Mouse (Mus musculus) G1E (cell line): ENCODE measurements around the gene Iyd.

ENCODE experiments used
- CTCF ChIP-seq: IDR thresholded peaks from 2 replicates; pipeline ENCODE4 v1.5.1; 2012; ENCODE audit warnings: low read depth, low read length, inconsistent platforms, mixed read lengths
- GATA1 ChIP-seq: IDR thresholded peaks from 2 replicates; pipeline ENCODE4 v1.6.1; 2012; ENCODE audit warnings: borderline replicate concordance, low read length, inconsistent platforms, mixed read lengths
- GATA2 ChIP-seq: IDR thresholded peaks from 2 replicates; pipeline ENCODE4 v1.6.1; 2012; ENCODE audit warnings: low read depth, low read length, inconsistent platforms, borderline replicate concordance
- POLR2AphosphoS5 ChIP-seq: IDR thresholded peaks from 2 replicates; pipeline ENCODE4 v1.6.1; 2012; ENCODE audit warnings: low read depth, low read length, inconsistent platforms; ENCODE audit not compliant: insufficient replicate concordance
- TAL1 ChIP-seq: conservative IDR thresholded peaks from 2 replicates; pipeline ENCODE4 v1.6.1; 2012; ENCODE audit warnings: low read depth, low read length, inconsistent platforms, mixed read lengths

DNA sequence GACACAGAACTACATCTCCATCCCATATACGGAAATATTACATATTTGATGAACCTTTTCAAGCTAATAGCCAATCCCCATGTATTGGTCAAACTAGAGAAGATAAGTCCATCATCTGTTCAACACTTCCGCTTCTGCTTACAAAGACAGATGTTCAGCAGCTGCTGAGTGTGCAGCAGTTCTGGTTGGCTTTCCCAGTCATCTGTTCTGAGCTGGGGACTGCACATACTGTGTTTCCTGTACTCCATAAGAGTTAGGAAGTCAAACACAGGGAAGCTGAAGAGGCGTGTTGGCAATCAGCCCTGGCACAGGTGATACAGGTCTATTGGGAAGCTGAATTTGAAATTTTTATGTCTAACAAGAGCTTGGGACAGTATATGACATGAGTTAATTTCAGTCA lies 57.7 kb downstream of the Iyd start:
- TF ChIP-seq CTCF (no peak), GATA2 (no peak), GATA1 (no peak), TAL1 (no peak), POLR2AphosphoS5 (no peak)
